Mouse (Mus musculus): ENCODE results near the gene Olfr311. TPM values are rescaled to one million over a fixed set of nuclear protein-coding genes. Genes with fewer than 3 reads are reported as not detected.

Gene Olfr311
- polyA plus RNA-seq (2012; rRNA removed; ENCODE audit: low replicate concordance): not detected in 2 replicates

GRCm38 (mm10) chr11:58838951-58839350, at the start of gene Olfr311:
Gene Olfr311, plus strand, starts transcription at chr11:58839251.

GRCm38 (mm10) chr11:58801558-58802228, 37.4 kb upstream of the Olfr311 start, which contains the start of gene Fam183b:
Gene Fam183b, minus strand, starts transcription at chr11:58801960.

GRCm38 (mm10) chr11:58814700-58815099, 24.4 kb upstream of the Olfr311 start, which contains the start of gene Olfr313:
Gene Olfr313, plus strand, starts transcription at chr11:58815000.

GRCm38 (mm10) chr11:58828937-58829336, 10.1 kb upstream of the Olfr311 start, which contains the start of gene Olfr312:
Gene Olfr312, plus strand, starts transcription at chr11:58829237.

GRCm38 (mm10) chr11:58846919-58847461, 7.9 kb downstream of the Olfr311 start, which contains the start of gene Gm12258:
Gene Gm12258, plus strand, starts transcription at chr11:58847158.

GRCm38 (mm10) chr11:58867039-58867953, 28.2 kb downstream of the Olfr311 start, which contains the start of gene 2810021J22Rik:
Gene 2810021J22Rik, plus strand, starts transcription at chr11:58867216.

Other genes starting within 250 kb of the Olfr311 start
- gene Olfr324, start 244.1 kb upstream of the Olfr311 start, polyA plus RNA-seq (2012; rRNA removed; ENCODE audit: low replicate concordance): not detected in 2 replicates
- gene 2210407C18Rik, start 223.2 kb upstream of the Olfr311 start, polyA plus RNA-seq (2012; rRNA removed; ENCODE audit: low replicate concordance): 22.8 and 126 TPM in 2 replicates
- 0.78 TPM in 1 of 2 replicates, not detected in the other for gene Olfr323, start 208.8 kb upstream of the Olfr311 start, polyA plus RNA-seq (2012; rRNA removed; ENCODE audit: low replicate concordance)
- gene Trim58, start 198.8 kb upstream of the Olfr311 start, polyA plus RNA-seq (2012; rRNA removed; ENCODE audit: low replicate concordance): 0.06 TPM in 1 of 2 replicates, not detected in the other
- gene Olfr322, start 180.5 kb upstream of the Olfr311 start, polyA plus RNA-seq (2012; rRNA removed; ENCODE audit: low replicate concordance): not detected in 2 replicates
- gene Olfr320, start 158.2 kb upstream of the Olfr311 start, polyA plus RNA-seq (2012; rRNA removed; ENCODE audit: low replicate concordance): not detected in 2 replicates
- gene Olfr319, start 140.1 kb upstream of the Olfr311 start, polyA plus RNA-seq (2012; rRNA removed; ENCODE audit: low replicate concordance): not detected in 2 replicates
- gene Olfr318, start 115.2 kb upstream of the Olfr311 start, polyA plus RNA-seq (2012; rRNA removed; ENCODE audit: low replicate concordance): not detected in 2 replicates
- gene Olfr317, start 100.0 kb upstream of the Olfr311 start, polyA plus RNA-seq (2012; rRNA removed; ENCODE audit: low replicate concordance): not detected in 2 replicates
- not detected in 2 replicates for gene Olfr316, start 86.5 kb upstream of the Olfr311 start, polyA plus RNA-seq (2012; rRNA removed; ENCODE audit: low replicate concordance)
- not detected in 2 replicates for gene Olfr315, start 66.1 kb upstream of the Olfr311 start, polyA plus RNA-seq (2012; rRNA removed; ENCODE audit: low replicate concordance)
- gene Olfr314, start 56.3 kb upstream of the Olfr311 start, polyA plus RNA-seq (2012; rRNA removed; ENCODE audit: low replicate concordance): not detected in 2 replicates
- 0.39 and 2.2 TPM in 2 replicates for gene Fam183b, start 37.3 kb upstream of the Olfr311 start, polyA plus RNA-seq (2012; rRNA removed; ENCODE audit: low replicate concordance)
- gene Olfr313, start 24.3 kb upstream of the Olfr311 start, polyA plus RNA-seq (2012; rRNA removed; ENCODE audit: low replicate concordance): not detected in 2 replicates
- not detected in 2 replicates for gene Olfr312, start 10.0 kb upstream of the Olfr311 start, polyA plus RNA-seq (2012; rRNA removed; ENCODE audit: low replicate concordance)
- gene Gm12258, start 7.9 kb downstream of the Olfr311 start, polyA plus RNA-seq (2012; rRNA removed; ENCODE audit: low replicate concordance): 0.24 and 0.98 TPM in 2 replicates
- gene 2810021J22Rik, start 28.0 kb downstream of the Olfr311 start, polyA plus RNA-seq (2012; rRNA removed; ENCODE audit: low replicate concordance): 0.36 and 0.91 TPM in 2 replicates
- gene Zfp39, start 65.0 kb downstream of the Olfr311 start, polyA plus RNA-seq (2012; rRNA removed; ENCODE audit: low replicate concordance): 0.06 and 0.07 TPM in 2 replicates
- gene Btnl10, start 78.7 kb downstream of the Olfr311 start, polyA plus RNA-seq (2012; rRNA removed; ENCODE audit: low replicate concordance): not detected in 2 replicates
- 171 and 270 TPM in 2 replicates for gene Rnf187, start 99.7 kb downstream of the Olfr311 start, polyA plus RNA-seq (2012; rRNA removed; ENCODE audit: low replicate concordance)
- gene Hist3h2ba, start 109.7 kb downstream of the Olfr311 start, polyA plus RNA-seq (2012; rRNA removed; ENCODE audit: low replicate concordance): 1.5 and 3.2 TPM in 2 replicates
- 8.0 and 11.6 TPM in 2 replicates for gene Hist3h2a, start 115.4 kb downstream of the Olfr311 start, polyA plus RNA-seq (2012; rRNA removed; ENCODE audit: low replicate concordance)
- 0.08 and 0.09 TPM in 2 replicates for gene Trim17, start 115.4 kb downstream of the Olfr311 start, polyA plus RNA-seq (2012; rRNA removed; ENCODE audit: low replicate concordance)
- 22.8 and 25.2 TPM in 2 replicates for gene Trim11, start 138.8 kb downstream of the Olfr311 start, polyA plus RNA-seq (2012; rRNA removed; ENCODE audit: low replicate concordance)

Data from duodenum, adult 2 months (tissue).